Mouse (Mus musculus) C2C12 (cell line): ENCODE measurements around the gene Slc43a1.

Source experiments
- CTCF ChIP-seq: IDR thresholded peaks from one replicate; pipeline ENCODE4 v1.5.1; 2011; ENCODE audit not compliant: control insufficient read depth, insufficient read depth, insufficient read length
- MAX ChIP-seq: IDR thresholded peaks from one replicate; pipeline ENCODE4 v1.6.1; 2011; ENCODE audit warnings: mild to moderate bottlenecking, control low read depth
- USF1 ChIP-seq: IDR thresholded peaks from one replicate; pipeline ENCODE4 v1.6.1; 2011; ENCODE audit warnings: low read depth, mild to moderate bottlenecking, control low read depth, moderate library complexity

DNA sequence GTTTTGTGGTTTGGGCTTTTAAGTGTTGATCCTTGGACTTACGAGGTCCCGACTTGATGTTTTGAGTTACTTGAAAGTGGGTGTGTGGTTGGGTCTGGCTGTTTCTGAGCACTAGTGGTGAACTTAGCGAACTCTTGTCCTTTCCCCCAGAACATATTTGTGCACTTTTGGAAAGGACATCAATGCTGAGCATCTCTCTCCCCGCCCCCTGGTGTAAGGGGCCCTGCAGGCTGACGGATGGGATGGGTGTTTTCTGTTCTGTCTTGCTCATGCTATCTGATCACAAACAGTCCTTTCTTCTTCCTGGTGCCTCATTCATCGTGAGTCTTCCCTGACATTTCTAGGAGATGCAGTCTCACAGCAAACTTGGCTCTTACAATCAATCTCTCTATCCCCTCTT, 5.0 kb downstream of the Slc43a1 start:
- TF ChIP-seq MAX (no peak), USF1 (no peak), CTCF (no peak)
